Mouse (Mus musculus) lung, postnatal 14 days (tissue): ENCODE data around the gene Tmem51.
"Not testable (repeated sequence)": the region's sequence is repeated elsewhere in the genome, so short reads cannot be mapped to it uniquely, and the experiment has no call there.

Source experiments
- DNase-seq: peaks from one replicate; pipeline ENCODE4 v3.0.0; 2021

Gene Tmem51

DNA sequence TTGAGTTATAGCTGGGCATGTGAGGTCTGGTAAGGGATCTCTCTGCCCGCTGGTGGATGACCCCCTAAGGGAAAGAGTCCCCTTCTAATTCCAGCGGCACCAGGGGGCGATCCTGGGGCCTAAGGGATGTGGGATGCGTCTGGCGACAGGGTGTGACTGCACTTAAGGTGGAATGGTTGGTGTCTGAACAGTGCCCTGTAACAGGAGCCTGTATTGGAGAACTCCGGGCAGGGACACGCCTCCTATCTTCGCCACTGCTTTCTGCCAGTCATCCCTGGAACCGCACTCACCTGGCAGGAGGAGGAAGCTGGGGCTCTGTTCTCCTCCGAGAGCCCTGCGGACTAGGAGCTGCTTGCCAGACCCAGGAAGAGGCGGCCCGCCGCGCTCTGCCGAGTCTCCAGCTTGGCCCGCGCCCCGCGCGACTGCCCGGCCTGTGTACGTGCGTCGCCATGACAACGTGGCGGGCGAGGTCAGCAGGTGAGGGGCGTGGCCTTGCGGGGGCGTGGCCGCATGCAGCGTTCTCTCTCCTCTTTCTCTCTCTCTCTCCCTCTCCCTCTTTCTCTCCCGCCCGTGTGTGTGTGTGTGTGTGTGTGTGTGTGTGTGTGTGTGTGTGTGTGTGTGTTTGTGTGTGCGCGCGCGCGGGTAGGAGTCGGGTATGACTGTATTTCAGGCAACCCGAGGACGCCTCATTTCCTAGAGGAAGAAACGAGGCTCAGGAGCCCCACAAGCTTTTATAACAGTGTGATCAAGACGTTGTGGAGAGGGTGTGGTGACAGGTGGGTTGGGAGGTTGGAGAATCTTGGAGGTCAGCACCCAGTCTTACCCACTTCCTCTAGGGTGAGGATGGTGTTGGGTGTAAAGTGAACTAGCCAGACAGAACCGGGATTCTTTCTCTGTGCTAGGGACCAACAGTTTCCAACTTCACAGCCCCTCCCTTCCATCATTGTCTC is 69.2 kb downstream of the Tmem51 start, which contains the start of gene Fhad1:
Gene Fhad1, minus strand, starts transcription at position 424 of the 950 bp plus-strand sequence.
- peak; percentile 74 for DNase-seq

GRCm38 (mm10) chr4:142011236-142011635 is 72.9 kb downstream of the Tmem51 start:
- no peak for DNase-seq

DNA sequence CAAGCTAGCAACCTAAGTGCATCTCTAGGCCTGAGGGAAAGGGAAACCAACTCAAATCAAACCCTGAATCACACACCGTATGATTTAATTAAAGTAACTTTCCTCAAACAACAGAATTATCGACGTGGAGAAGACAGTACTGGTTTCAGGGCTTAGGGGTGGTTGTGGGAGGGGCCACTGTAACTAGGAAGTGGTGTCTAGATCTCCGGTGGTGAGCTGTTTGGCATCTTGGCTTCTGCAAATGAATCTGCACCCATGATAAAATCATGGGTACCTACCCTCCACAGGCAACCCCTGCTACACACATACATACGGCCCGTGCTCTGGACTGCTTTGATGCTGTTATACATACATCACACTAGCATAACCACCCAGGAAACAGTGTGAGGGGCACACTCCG is 73.7 kb downstream of the Tmem51 start:
- DNase-seq = no peak

DNA sequence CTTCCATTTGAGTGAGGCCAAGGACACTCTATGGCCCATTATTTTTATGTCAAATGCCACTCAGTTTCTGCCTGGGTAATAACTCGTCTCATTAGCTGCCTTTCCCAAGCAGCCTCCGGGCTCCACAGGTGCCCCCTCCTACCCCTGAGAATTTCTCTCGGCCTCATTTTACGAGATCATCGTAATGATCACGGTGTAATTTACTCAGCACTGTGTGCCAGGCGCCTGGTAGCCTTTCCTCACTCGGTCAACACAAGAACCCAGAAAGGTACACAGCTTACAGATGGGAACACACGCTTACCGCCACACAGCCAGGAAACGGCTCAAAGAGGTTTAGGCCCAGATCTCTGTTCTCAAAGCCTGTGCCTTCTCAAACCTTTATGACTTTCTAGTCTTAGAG is 75.9 kb downstream of the Tmem51 start:
- no peak for DNase-seq

GRCm38 (mm10) chr4:142000581-142000980 is 83.5 kb downstream of the Tmem51 start:
- no peak for DNase-seq

GRCm38 (mm10) chr4:141999494-142000074 is 84.5 kb downstream of the Tmem51 start:
- DNase-seq = no peak

DNA sequence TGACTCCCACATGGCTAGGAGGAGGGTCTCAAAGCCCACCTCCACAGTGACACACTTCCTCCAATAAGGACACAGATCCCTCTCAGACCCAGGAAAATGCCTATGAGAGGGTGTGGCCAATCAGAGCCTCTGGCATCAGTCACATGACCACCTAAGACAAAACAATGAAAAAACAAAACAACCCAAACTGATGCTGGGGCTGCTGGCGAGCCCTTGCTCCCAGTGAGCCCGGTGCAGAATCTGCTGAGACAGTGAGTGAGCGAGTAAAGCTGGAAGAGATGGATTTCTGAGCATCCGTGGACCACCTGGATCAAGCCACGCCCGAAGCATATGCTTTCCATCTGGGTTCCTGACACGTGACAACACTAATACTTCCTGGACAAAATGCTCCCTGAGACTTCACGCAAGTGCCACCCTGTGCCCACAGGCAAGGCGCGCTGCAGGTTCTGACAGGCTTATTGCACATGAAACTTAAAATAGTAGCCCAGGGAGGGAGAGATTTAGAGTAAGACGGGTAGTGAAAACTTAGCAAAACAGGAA is 85.8 kb downstream of the Tmem51 start:
- DNase-seq = no peak

DNA sequence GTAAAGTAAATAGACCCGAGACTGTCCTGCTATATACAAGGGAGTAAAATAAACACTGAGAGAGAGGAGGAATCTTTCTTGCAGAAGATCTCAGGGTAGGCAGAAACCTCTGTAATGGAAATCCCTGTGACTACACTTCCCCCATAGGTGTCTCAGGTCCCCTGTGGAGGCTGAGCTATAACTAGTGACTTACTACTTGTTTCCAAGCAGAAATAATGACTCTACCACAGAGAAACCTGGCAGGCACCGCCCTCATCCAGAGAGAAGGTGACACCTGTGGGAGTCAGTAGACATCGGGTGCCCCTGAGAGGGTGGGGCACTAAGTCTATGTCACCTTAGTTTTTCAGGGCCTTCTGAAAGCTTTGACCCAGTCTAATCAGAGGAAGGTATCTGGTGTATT is 87.2 kb downstream of the Tmem51 start:
- DNase-seq = no peak

- no peak for DNase-seq
Observed at GRCm38 (mm10) chr4:141996086-141996485, 88.0 kb downstream of the Tmem51 start.

DNA sequence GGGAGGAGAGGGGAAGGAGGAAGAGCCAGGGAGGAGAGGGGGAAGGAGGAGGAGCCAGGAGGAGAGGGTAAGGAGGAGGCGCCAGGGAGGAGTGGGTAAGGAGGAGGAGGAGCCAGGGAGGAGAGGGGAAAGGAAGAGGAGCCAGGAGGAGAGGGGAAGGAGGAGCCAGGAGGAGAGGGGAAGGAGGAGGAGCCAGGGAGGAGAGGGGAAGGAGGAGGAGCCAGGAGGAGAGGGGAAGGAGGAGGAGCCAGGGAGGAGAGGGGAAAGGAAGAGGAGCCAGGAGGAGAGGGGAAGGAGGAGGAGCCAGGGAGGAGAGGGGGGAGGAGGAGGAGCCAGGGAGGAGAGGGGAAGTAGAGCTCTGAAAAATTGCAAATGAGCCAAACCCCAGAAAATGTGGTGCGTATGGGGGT is 90.0 kb downstream of the Tmem51 start:
- DNase-seq = not testable (repeated sequence)

GRCm38 (mm10) chr4:141993347-141994061 is 90.6 kb downstream of the Tmem51 start:
- DNase-seq = no peak

GRCm38 (mm10) chr4:141992530-141993204 is 91.4 kb downstream of the Tmem51 start:
- DNase-seq = no peak

DNA sequence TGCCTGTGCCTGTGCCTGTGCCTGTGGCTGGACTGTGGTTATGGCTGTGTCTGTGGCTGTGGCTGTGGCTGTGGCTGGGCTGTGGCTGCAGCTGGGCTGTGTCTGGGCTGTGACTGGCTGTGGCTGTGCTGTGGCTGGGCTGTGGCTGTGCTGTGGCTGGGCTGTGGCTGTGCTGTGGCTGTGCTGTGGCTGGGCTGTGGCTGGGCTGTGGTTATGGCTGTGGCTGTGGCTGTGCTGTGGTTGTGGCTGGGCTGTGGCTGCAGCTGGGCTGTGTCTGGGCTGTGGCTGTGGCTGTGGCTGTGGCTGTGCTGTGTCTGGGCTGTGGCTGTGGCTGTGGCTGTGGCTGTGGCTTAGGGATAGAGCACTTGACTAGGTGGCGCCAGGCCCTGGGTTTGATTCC is 95.9 kb downstream of the Tmem51 start:
- DNase-seq = no peak

GRCm38 (mm10) chr4:141983689-141984088 is 100.4 kb downstream of the Tmem51 start:
- no peak for DNase-seq

- no peak for DNase-seq
Observed at GRCm38 (mm10) chr4:141981475-141981874, 102.6 kb downstream of the Tmem51 start.
